Mouse (Mus musculus) layer of hippocampus, adult 9-11 months (tissue): ENCODE data around the gene Lrrc74b.
"Not testable (repeated sequence)": the region's sequence is repeated elsewhere in the genome, so short reads cannot be mapped to it uniquely, and the experiment has no call there.

Source experiments
- DNase-seq: peaks from one replicate; pipeline ENCODE4 v3.0.0; 2022

Gene Lrrc74b

DNA sequence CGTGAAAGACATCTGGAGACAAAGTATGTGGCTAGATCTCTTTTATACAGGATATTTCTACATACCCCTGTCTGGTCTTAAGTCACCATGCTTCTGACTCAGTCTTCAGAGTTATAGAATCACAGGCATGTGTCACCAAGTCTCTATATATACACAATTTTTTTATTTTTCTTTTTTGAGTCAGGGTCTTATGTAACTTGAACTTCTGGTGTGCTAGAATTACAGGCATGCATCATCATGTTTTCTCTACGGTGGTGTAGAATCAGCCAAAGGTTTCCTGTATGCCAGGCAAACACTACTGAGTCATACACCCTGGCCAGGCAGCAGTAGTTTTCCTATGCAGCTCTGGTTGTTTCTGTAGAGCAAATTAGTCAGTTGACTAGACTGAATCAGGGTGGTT, 18.4 kb downstream of the Lrrc74b start:
- DNase-seq: no peak

DNA sequence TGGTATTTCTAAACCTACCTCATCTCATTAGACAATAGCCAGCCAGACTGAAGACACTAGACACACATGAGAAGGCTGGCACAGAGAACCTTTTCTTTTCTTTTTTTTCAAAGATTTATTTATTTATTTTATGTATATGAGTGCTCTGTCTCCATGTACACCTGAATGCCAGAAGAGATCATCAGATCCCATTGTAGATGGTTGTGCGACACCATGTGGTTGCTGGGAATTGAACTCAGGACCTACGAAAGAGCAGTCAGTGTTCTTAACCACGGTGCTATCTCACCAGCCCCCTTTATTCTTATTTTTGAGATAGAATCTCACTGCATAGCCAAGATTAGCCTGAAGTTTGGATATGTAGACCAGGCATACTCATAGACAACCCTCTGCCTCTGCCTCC, 24.5 kb downstream of the Lrrc74b start:
- no peak for DNase-seq

DNA sequence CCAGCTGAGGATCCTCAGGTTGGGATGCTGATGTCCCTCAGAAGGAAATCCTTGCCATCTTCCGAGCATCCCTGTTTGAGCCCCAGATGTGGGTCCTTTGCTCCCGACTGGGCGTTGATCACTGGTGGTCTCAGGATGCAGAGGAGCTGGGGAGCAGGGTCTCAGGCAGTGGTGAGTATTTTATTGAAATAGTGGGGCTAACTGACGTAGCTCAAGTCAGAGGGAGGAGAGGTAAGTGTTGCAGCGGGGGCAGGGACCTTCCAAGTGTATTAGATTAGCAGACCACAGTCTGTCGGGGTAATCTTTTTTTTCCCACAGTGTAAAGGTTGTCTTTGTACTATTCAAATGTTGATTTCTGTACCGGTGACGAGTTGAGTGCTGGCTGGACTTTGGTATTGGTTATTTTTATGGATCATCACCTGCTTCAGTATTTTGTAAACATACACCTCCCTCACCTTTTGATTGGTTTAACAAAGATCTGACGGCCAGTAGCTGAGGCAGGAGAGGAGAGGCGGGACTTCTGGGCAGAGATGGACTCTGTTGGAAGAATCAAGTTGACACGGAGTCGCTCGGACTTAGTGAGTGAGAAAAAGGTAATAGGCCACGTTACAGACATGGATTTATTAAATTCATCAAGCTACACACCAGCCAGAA, 28.2 kb downstream of the Lrrc74b start:
- DNase-seq: no peak

DNA sequence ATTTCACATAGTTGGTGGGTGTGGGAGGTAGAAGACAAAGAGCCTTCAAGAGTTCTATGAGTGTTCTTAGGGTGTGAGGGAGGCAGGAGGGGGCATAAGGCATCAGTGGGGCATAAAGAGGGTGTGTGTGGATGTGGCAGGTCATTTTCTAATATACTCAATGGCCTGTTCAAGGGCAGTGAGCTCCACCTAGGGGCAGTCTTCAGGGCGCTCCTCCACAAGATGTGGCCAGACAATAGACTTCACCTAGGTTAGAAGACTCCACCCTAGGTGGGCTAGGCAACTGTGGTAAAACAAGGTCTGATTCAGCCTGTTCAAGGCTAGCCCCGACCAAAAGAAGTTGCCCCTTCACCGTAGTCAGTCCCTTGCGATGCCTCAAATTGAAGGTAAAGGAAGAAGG, 28.8 kb downstream of the Lrrc74b start:
- DNase-seq: no peak

DNA sequence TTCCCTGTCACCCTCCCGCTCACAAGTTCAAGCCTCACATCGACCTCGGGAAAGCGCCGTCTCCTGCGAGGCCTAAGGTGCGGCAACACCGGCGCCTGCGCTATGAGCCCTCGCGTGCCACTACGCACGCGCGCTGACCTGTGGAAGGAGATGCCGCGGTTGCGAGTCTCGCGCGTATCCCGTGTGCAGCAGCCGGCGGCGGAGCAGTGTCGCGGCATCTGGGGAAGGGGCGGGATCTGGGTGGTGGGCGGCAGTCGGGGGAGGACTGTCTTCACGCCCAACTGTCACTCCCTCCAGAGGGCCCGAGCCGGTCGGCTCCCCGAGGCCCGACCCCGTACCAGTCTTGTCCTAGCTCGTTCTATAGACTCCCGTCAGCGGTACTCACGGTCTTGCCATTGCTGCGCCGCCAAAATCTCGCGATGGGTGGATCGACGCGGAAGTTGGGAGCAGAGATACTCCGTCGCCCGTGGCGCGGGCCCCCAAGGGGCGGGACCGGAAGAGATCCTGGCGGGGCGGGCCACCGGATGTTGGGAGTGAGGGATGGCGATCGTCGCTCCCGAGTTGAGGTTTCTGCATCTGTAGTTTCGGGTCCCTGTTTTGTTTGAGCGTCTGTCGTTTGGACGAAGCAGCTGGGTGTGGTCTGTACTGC, 30.3 kb downstream of the Lrrc74b start, which contains the start of gene Thap7:
Thap7 (minus strand) TSS at position 497 of the 649 bp plus-strand sequence.
- DNase-seq: peak; percentile 96

DNA sequence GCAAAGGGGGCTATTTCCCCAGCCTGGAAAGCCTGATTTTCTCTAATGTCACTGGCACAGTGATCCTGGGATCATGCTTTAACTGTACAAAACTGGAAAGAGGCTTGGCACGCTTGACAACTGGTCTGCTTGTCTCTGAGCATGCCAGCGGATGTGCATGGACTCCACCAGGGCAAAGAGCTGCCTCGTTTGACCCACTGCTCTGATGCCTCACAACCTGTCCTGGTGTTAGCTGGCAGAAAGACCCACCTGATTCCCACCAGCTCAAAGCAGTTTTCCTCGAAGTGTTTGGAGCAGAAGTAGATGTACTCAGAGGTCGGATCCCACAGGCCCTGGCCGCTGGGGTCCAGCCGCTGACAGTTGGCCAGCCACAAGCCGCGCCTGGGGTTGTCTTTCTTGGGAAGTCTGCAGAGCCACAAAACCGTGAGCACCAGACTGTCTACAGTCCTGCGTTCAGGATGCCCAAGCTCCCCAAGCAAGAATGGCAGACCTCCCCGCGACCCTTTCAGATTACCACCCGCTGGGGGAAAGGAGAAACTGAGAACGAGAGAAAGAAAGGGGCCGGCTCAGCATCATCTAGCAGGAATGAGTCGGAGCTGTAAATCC, 31.0 kb downstream of the Lrrc74b start:
- DNase-seq: no peak

DNA sequence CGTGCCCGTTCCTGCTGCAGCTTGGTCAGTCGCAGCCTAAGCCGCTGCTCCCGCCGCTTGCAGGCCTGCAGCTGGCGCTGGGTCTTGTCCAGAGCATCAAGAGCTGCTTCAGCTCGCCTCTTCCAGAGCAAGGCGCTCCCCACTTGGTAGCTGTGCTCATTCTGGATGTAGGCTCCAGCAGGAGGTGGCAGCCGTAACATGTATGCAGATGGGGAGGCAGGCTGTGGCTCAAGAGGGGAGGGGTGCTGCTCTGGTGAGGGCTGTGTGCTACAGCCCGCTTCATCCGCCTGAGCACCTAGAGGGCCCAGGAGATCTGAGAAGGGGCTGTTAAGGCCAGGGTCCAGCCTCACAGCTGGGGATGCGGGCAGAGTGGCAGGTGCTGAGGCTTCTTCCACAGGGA, 32.8 kb downstream of the Lrrc74b start:
- no peak for DNase-seq

DNA sequence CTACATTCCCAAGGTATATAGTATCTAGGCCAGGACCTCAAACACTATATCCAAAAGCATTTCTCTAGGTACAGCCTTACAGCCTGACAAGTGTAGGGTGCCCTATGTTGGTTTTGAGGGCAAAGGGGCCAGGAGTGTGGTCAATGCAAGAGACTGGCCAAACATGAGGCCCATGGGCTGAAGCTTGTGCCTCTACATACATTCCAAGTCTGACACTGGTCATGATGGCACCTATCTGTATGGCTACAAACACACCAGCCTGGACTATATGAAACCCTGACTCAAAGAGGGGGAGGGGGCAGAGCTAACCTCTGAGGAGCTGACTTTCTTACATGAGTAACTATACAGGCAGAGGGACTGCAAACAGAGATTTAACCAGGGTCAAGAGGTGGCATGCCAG, 33.4 kb downstream of the Lrrc74b start:
- DNase-seq: no peak

DNA sequence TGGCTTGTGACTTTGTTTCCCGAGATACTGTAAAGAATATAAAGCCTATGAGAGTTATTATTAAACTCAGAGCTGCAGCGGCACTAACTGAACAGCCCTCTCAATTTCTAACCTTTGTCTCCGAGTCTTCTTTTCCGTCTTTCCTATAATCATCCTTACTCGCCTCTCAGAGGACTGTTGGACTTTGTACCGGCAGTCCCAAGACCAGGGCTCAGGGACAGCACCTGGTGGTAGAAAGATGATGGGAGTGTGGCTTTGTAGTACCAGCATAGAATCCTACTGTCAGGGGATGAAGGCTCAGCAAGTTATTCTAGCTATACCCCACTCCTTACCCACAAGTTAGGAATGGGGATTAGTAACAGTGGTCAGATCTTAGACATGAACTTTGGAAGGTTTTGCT, 34.8 kb downstream of the Lrrc74b start:
- DNase-seq: no peak

DNA sequence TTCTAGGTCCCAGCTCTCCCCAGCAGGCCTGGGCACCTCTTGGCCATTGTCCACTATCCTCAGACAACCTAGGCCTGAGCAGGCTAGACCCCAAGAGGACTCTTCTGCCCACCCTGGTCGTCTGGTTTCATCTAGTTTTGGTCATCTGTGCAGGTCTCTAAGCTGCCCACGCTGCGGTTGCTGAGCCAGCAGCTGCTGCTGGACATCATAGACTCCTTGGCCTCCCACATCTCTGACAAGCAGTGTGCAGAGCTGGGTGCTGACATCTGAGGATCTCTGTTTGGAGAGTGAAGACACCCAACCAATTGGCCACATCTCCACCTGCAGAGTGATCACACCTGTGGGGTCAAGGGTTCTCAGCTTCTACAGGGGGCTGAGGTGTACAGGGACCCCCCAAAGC, 35.5 kb downstream of the Lrrc74b start:
- no peak for DNase-seq

DNA sequence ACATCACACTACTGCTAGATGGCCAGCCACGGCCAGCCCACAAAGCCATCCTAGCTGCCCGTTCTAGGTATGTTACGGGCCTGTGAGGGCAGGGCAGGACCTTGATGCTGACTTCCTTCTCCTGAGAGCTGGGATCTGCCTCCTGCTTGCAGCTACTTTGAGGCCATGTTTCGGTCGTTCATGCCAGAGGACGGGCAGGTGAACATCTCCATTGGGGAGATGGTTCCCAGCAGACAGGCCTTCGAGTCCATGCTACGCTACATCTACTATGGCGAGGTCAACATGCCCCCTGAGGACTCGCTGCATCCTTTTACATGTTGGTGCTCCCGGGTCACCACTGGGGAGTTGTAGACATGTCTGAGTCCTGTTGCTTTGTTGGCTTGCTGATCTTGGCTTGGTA, 36.9 kb downstream of the Lrrc74b start:
- DNase-seq: no peak

DNA sequence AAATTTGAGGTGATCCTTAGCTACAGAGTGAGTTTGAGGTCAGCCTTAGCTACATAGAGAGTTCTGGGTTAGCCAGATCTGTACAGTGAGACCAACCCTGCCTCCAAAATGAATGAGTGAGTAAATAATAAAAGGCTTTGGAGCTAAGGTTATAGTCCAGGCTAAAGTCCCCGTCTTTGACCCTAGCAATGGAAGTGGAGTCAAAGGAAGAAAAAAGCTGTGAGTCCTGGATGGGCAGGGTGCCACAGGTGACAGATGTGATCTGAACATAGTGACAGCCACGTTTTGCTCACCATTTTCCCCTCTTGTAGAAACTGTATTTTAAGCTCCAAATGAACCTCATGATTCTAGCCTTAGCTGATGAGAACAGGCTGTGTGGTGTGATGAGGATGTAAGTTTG, 42.1 kb downstream of the Lrrc74b start:
- no peak for DNase-seq

DNA sequence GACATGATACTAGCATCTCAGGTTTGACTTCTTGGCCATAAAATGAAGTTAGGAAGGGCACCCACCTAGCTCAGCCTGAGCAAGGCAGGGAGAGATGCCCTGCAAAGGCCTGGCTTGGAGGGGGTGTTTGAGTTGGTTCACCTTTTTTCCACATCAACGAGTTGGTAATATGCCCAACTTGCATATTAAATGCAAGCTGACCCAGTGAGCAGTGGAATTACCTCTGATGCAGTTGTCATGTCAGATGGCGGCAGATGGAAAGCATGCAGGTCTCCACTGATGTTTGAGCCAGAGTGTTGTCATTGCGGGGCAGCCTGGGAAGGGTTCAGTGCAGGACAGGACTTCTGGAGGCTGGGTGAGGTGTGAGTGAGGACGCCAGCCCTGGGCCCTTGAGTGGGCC, 49.6 kb downstream of the Lrrc74b start:
- no peak for DNase-seq

DNA sequence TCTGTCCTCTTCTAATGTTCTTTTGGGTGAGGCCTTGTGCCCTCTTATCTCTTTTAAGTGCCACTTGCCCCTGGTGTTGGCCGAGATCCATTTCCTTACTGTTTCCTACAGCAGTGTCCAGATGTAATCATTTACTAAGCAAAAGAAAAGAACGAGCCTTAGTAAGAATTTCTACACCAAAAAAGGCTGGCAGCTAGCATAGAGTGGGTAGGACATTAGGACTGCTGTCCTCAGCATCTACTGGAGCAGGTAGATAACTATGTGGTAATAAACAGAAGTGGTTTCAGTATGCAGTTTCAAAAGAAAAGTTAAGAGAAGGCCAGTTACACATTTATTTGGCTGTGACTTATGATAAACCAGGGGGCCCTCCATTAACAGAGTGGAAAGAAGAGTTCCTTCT, 50.4 kb downstream of the Lrrc74b start:
- DNase-seq: no peak

DNA sequence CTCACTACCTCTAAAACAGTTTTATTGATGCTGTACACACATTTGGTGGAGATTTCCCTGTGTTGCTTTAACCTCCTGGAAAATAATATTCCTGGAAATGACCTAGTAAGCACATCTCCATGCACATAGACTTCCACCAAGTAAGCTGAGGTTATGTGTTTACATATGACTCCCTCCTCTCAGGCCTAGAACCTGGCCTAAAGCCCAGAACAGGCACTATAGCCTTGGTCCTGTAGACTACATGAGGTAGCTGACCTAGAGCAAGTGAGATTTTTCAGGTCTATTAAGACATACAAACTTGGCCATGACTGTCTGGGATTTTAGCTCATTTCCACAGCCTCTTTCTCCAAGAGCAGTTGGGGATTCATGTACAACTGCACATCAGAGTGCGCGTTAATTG, 50.9 kb downstream of the Lrrc74b start:
- no peak for DNase-seq

DNA sequence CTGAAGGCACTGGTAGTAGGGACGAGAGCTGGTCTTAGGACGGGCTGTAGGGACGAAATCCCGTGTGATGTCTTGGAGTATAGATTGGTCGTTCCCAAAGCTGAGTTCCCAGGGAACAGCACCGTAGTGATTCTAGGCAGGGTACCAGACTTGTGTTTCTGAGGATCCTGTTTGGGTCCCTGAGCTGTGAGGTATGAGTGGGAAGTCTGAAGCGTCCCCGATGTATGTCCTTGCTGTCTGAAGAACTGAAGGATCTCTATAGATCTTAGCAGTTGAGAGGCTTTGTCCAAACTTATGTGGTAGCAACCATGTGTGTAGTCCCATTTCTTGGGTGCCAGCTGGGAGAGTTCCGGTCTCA, 51.8 kb downstream of the Lrrc74b start:
- DNase-seq: no peak

DNA sequence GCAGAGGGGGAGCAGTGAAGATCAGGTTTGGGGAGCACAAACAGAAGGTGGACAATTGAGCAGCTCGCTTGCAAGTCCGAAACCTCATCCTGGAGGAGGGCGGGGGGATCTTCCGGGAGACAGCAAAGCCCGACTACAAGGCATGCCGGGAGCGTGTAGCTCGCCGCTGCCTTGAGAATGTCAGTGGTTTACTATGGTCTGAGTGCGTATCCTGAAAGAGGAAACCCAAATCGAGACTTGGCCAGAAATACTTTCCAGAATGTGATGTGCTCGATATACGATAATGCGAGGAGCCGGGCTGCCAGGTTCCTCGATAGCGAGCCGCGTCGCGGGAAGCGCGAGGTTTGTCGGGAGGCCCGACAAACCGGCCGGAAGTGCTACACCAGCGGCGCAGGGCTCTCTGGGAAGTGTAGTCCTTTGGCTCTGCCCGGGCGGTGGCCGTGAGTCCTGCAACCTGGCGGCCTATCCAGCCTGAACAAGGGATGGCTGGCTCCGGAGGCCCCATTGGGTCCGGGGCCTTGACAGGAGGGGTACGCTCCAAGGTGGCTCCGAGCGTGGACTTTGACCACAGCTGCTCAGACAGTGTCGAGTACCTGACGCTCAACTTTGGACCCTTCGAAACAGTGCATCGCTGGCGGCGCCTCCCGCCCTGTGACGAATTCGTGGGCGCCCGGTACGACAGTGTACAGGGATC, 52.4 kb downstream of the Lrrc74b start, which contains the start of gene Lztr1:
Lztr1 (plus strand) TSS at position 143 of the 694 bp plus-strand sequence.
- DNase-seq: peak; percentile 90

DNA sequence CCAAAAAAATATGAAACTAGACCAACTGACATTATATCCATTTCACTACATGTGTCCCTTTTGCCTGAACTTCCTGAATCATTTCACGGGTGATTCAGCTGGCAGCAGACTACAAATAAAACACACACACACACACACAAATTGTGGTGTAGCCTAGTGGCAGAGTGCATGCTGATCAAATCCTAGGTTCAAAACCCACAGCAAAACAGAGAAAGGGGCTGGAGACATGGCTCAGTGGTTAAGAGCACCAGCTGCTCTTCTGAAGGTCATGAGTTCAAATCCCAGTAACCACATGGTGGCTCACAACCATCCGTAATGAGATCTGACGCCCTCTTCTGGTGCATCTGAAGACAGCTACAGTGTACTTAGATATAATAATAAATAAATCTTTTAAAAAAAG, 53.0 kb downstream of the Lrrc74b start:
- DNase-seq: not testable (repeated sequence)

DNA sequence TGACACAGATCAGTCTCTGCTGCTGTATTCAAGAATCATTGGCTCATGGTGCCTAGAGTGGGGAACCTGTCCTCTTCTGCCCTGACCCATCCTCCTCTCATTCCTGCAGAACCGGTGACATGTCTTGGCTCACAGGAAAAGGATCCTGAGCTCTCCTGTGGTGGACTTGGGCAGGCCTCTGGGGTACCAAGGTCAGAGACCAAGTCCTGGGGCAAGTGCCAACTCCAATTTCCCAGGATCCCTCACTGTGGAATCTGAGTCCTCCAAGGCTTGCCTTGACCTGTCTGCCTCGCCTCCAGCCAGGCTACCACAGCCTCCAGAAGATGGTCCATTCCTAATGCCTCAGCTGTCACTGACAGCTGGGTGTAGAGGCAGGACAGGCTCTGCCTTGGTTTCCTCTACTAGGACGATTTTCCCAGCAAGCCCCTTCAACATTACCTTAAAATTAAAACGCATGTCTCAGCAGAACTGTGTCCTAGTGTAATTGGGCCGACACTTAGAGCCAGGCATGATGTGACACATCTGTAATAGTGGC, 54.0 kb downstream of the Lrrc74b start:
- no peak for DNase-seq

DNA sequence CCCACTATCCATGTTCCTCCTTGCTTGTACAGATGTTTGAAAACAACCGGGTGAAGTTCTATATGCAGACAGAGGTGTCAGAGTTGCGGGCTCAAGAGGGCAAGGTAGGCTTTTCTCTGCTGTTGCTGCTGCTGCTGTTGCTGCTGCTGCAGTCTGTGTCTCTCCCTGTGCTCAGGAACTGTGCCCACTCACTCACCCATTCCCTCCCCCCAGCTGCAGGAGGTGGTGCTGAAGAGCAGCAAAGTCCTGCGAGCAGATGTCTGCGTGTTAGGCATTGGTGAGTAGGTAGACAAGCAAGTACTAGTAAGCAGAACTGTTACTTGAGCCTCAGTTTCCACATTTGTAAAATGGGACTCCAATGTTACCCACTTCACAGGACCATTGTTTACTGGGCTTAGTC, 58.4 kb downstream of the Lrrc74b start:
- no peak for DNase-seq

DNA sequence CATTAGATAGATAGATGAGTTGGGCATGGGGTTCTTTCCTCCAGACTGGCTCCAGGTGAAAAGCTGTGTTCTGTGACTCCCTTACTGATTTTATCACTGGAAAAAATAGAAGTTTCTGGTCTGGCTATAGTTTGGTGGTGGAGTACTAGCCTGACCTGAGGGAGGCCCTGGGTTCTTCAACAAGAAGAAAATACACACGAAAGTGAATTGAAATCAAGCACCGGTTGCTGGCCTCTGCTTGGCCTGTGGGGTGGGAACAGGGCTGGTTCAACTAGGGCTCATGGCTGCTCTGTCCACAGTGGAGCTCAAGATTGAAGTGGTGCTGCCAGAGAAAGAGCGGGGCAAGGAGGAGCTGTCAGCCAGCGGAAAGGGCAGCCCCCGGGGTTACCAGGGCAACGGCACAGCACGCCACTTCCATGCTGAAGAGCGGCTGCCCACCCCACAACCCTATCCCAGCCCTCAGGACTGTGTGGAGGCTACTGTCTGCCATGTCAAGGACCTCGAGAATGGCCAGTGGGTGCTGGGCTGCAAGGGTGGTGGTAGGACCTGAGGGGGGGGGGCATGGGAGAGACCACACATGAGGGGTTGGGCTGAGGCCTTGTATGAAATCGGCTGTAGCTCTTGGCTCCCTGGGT, 61.7 kb downstream of the Lrrc74b start:
- DNase-seq: no peak

DNA sequence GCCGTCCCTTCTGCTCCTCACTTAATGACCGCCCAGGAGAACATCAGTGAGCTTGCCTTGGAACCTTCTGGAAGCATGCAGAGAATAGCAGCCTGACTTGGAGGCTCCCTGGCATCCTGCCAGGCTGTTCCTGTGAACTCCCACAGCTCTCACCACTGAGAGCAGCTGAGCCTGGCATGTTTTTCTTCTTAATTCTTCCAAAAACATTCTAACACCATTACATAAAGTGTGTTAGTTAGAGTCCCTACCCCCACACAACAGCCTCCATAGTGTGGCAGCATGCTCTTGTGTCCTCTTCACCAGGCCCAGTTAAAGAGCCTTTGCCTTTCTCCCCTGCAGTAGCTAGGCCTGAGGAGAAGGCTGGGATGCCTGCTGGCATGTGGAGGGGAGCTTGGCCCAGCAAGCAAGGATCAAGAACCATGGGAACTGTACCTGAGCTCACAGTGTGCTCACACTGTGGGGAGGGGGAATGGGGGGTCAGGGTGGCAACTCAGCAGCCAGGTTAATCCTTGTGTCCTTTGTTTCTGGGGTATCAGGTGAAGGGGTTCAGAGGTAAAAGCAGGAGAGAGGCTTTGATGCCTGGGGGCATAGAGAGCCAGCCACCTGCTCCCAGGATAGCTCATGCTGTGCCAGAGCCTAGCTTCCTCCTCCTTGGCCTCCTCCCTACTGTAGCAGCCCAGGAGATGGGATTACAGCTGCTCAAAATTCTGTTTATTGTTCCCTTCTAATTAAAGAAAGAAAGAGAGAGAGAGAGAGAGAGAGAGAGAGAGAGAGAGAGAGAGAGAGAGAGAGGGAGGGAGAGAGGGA, 64.3 kb downstream of the Lrrc74b start:
- peak; percentile 95 for DNase-seq
